Mouse (Mus musculus): Measurements from ENCODE around the gene Tssk6. TPM values are rescaled to one million over a fixed set of nuclear protein-coding genes. Genes with fewer than 3 reads are reported as not detected.
"Not testable (repeated sequence)": the region's sequence is repeated elsewhere in the genome, so short reads cannot be mapped to it uniquely, and the experiment has no call there.

Tssk6 gene
- total RNA-seq, 2 experiments from 2014 or later = 0.79 to 0.84 TPM

DNA sequence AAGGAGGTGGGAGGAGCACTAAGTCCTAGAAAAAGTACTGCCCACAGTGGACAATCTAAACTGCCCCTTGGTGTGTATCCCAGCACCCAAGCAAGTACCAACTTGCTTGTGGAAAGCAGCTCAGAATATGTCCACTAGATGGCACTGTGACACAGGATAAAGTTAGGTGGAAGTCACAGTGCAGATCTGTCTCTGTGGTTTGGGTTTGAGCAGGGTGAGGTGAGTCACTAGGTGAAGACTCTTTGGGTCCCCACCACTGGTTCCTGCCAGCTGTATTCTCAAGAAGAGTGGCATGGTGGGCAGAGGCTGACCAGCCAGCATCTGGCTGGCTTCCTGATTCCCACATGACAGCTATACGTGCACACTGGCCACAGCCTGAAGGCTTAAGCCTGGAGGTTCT lies 17.0 kb downstream of the Tssk6 start:
- DNase-seq = peak; percentile 85

DNA sequence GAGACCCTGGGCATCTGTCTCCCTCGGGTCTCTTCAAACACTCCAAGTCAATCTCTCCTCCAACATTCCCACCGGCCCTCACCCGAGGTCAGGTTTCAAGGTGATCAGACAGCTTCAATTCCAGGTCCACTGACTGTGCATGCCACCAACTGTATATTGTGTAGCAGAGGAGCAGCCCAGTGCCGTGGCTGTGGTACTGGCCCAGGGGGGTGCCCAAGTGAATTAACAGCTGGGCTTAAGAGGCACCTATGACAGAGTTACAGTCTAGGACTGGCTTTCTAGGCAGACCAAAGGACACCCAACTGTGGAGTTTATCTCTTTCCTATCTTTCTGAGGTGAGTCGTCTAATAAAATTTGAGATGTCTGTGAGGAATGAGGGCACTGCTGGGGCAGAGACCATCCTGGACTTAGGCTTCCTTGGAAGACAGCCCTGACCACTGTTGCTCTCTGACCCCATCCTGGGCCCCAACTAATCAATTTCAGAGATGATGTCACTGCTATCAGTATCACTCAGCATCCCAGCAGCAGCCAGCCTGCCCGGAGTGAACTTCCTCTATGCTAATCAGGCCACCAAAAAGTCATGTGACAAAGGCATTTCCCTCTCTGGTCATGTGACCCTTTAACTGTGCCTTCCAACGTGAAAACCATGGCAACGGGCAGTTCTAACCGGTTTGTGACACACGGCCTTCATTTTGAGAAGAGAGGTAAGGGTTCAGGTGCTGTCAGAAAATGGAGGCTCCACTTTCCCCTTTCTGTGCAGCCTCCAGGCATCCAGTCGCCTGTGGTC lies 18.1 kb downstream of the Tssk6 start:
- DNase-seq = peak; percentile 60

DNA sequence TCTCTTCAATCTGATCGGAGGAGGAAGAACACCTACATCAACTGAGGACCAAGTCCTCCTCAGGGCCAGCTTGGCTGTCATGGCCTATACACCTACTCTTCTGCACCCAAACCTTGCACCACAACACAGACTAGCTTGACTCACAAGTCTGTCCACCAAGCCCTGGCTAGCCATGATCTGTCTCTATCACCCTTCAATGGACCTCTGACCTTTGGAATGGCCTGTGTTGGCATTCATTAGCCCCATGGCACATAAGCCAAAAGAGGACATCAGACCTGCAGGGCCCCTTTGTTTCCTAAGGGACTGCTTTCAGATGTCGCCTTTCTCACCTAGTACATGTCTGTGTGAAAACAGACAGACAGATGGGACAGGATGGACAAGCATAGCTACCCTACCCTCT lies 19.2 kb downstream of the Tssk6 start:
- no peak for DNase-seq

DNA sequence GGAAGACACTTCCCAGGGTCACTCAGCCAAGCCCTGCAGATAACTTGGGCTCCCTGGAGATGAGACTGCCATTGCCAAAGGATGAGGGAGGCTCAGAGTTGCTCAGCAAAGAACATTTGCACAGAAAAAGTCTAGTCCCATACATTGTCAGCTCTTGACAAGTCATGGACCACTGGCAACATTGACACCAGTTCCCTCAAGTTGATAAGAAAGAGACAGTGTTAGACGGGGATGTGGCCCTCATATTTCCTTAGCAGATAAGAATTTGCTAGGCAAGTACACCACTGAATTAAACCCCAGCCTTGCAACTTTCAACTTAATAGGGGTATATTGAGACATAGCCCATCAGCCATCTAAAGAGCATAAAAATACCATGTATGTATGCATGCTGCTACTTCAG lies 22.0 kb downstream of the Tssk6 start:
- no peak for DNase-seq

DNA sequence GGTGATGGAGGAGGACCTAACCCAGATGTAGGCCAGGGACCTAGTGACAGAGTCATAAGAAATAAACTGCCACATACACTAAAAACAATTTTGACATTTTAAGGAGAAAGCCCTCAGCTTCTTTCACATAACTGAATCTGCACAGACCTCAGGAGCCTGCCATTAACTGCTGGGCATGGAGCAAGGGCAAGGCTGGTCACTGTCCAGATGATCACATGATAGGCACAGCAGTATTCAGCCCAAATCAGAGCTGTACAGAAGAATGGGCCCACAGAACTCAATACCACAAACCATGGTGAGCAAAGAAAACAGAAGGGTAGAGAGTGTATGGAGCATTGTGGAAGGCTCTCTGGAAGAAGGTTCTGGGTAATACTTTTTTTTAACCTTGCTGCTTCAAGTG lies 24.9 kb downstream of the Tssk6 start:
- no peak for DNase-seq

DNA sequence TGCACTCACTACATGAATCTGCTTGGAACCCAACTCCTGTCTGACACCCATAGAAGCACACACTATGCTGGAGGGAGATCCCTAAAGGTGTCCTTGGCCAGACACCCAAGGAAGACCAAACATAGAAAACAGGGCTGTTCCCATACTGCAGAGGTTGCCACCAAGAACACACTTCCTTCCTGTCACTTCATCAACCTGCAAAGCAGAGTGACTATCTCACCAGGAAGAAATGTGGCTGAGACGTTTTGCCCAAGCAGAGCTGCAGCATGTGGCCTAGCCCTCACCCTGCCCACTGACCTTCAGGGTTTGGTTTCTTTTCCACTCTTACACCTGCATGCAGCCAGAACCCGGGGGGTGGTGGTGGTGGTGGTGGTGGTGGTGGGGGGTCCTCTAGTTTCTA lies 31.8 kb downstream of the Tssk6 start:
- DNase-seq = no peak

DNA sequence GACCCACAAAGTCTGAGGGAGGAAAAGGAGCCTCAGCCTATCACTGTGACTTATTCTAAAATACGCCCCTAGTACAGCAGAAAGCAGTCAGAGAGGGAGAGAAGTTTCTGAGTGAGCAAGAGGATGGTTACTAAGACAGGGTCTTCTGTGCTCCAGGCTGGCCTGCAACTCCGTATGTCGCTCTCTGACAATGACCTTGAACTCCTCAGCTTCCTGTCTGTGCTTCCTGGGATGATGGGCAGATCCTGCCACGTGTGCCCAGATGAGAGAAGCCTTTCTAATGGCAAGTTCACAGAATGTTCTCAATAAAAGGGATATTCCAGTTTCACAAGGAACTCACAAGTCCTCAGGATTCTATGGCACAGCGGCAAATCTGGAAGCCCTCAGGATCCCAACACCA lies 32.6 kb downstream of the Tssk6 start:
- no peak for DNase-seq

DNA sequence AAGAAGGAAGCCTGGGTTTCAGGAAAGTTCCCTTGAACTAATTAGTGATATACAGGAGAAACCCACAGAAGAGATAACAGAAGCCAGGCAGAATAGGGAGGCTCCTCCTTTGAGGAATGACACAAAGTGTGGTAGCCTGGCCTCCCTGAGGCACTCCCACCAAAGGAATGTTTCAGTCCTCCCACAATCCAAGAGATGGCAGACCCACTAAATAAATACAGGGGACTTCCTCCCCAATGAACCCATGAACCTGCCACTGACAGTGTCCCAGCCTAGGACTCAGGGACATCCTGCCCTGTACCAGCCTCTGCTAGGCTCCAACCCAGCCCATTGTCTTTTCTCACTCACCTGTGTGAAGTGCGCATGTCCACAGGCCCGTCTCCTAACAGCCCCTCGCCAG lies 33.4 kb downstream of the Tssk6 start:
- no peak for DNase-seq

DNA sequence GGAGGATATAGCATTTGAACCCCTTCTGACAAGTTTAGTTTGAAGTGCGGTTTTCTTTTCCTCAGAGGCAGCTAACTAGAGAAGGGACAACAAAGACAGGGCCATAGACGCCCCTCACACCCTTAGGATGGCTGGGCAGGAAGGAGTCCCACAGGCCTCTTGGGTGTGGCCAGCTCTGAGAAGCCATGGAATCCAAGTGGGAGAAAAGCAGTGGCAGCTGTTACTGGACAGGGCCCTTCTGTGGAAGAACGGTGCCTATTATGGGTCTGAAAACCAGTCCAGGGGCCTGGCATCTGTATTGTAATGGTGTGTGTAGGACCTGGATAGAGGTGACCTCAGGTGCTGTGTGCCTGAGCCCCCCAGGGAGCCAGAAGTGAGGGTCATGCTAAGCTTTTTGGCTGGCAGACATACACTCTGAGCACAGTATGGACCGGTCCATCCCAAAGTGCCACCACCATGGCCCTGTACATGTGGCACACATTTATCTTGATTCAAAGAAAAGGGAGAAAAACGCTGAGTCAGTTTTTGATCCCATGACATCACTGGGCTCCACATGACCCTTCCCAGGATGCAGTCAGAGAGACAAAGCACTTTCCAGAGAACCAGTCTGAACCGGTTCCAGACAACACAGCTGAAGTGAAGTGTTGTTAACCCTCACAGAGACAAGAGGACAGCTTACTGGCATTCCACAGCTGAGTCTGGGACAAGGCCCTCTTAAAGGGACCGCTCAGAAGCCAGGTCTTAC lies 34.2 kb downstream of the Tssk6 start:
- DNase-seq = peak; percentile 39

DNA sequence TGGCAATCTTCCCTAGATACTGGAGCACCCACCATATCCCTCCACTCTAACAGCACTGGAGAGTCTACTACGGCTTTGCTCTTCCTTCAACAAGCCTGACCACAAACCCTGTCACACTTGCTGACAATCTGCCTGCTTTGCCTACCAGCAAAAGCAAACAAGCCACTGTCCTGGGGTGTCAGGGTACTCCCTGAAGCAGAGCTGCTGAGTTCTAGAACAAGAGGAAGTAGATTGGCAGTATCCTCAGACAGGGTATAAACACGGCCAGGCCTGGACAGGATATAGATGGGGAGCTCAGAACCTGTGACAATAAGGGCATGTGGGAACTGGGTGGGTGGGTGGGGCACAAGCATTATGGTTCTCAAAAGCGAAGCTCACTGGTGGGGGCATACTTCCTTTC lies 35.5 kb downstream of the Tssk6 start:
- no peak for DNase-seq

DNA sequence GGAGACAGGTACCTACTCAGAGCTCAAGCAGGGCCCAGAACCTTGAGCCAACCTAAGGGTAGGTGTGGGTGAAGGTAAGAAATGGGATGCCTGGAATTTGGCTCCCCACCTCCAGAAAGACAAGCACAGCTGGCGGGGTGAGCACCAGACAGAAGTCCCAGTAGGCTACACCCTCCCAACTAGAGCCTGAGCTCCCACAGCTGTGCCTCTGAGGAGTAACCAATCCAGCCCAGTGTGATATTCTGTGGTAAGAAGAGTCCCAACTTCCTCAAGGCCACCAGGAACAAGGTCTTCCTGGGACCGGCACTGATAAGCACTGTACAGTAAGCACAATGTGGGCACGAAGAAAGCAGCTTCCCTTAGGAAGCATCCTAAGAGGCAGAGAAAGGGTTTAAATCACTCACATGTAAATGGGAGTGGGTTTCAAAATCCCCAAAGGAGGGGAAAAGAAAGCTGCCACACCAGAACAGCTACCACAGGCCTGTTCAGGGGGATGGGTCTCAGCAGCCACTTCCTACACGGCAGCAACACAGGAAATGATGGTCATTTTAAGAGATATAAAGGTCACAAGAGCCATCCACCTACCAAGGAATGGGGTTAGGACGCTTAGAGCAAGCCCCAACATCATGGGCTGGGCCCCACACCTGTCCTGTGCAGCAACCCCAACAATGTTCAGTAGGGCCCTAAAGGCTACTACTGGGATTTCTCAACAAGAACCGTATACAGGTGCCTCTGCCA lies 36.4 kb downstream of the Tssk6 start:
- no peak for DNase-seq

DNA sequence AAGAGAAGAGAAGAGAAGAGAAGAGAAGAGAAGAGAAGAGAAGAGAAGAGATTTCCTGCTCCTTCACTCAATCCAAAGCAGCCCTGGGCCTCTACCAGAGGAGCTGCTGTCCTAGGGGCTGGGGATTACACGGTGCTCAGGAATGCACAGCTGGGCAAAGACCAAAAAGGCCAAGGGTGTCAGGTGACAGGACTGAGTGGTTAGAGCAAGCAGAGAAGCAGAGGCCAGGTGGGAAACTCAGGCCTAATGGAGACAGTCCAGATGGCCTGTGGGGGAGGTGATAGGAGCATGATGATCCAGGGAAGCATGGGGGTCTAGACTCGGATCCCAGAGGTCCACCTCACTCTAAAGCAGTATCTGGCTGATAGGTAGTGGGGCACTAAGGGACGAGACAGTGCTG lies 37.6 kb downstream of the Tssk6 start:
- DNase-seq = no peak

DNA sequence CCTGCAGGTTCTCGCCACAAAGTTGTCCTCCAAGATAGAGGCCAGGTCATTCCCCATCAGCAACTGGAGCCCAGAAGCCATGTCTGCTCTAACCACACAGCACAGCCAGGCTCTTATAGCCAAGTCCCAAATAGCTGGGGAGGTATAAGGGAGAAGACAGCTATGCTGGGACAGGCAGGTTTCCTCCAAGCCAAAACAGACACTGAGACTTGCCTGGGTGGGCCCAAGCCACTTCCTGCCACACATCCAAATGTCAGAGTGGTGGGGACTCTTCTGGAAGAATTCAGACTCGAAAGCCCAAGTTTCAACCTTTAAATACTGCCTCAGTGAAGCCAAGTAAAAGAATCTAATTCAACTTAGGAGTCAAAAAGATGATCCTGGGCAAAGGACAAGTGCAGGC lies 38.4 kb downstream of the Tssk6 start:
- no peak for DNase-seq

DNA sequence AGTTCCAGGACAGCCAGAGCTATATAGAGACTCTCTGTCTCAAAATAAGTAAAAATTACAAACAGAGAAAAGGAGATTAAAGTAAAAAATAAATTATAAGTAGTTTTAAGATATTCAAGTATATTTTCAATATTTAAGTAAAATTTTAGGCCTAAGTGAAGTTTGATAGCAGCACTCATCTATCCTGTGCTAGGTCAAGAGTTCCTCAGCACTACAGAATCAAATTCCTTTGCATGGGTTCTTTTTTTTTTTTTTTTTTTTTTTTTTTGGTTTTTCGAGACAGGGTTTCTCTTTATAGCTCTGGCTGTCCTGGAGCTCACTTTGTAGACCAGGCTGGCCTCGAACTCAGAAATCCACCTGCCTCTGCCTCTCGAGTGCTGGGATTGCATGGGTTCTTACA lies 40.5 kb downstream of the Tssk6 start:
- not testable (repeated sequence) for DNase-seq

DNA sequence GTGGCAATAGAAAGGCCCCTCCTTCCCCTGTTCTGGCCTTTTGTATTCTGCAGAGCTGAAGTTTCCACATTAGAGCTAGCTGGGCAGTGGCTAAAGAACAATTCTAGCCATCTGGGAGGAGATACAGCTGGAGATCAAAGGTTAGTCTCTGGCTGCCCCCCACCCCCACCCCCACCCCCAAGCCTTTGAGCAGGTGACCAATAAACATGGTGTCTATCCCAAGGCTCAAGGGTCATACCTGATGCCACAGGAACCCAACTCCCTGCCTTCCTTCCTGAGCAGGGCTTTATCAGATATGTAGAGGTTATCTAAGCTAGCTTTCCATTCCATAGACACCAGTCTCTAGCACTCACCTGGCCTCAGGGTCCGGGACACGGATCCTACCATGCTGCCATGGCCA lies 48.3 kb downstream of the Tssk6 start:
- no peak for DNase-seq

Other genes starting within 250 kb of the Tssk6 start
- gene Zfp964, start 247.7 kb upstream of the Tssk6 start, total RNA-seq (2021) = 1 to 10 TPM; 2.4 to 3.8 TPM
- 10 to 100 TPM; 20.5 to 21.6 TPM for gene Zfp869, start 191.5 kb upstream of the Tssk6 start, total RNA-seq (2021)
- gene Zfp963, start 152.2 kb upstream of the Tssk6 start, total RNA-seq (2021) = 1 to 10 TPM; 3.7 to 4.3 TPM
- gene Gm20422, start 127.3 kb upstream of the Tssk6 start, total RNA-seq (2021) = 1 to 10 TPM in 1 of 2 experiments, not detected in 1; 2.8 TPM
- gene Atp13a1, start 111.0 kb upstream of the Tssk6 start, total RNA-seq (2021) = 10 to 100 TPM; 33.0 to 33.3 TPM
- 10 to 100 TPM; 17.6 to 27.2 TPM for gene Zfp866, start 111.0 kb upstream of the Tssk6 start, total RNA-seq (2021)
- 10 to 100 TPM; 12.2 to 16.9 TPM for gene Gmip, start 93.5 kb upstream of the Tssk6 start, total RNA-seq (2021)
- 1 to 10 TPM in 1 of 2 experiments, under 1 TPM in 1; 0.96 to 1.1 TPM for gene Lpar2, start 79.8 kb upstream of the Tssk6 start, total RNA-seq (2021)
- 1 to 10 TPM; 1.2 to 1.7 TPM for gene Pbx4, start 69.7 kb upstream of the Tssk6 start, total RNA-seq (2021)
- gene Cilp2, start 14.5 kb upstream of the Tssk6 start, total RNA-seq (2021) = 1 to 10 TPM in 1 of 2 experiments, under 1 TPM in 1; 0.64 to 1.5 TPM
- 100 to 1,000 TPM; 237 to 261 TPM for gene Ndufa13, start 374 bp downstream of the Tssk6 start, total RNA-seq (2021)
- gene Yjefn3, start 528 bp downstream of the Tssk6 start, total RNA-seq (2021) = 1 to 10 TPM; 5.5 TPM
- gene Gatad2a, start 94.2 kb downstream of the Tssk6 start, total RNA-seq (2021) = 10 to 100 TPM; 84.4 to 90.0 TPM
- 10 to 100 TPM; 53.8 to 56.2 TPM for gene Mau2, start 140.6 kb downstream of the Tssk6 start, total RNA-seq (2021)
- gene Sugp1, start 140.6 kb downstream of the Tssk6 start, total RNA-seq (2021) = 10 to 100 TPM; 24.1 to 29.7 TPM
- 1 to 10 TPM; 4.3 to 9.3 TPM for gene Tm6sf2, start 170.7 kb downstream of the Tssk6 start, total RNA-seq (2021)
- gene Hapln4, start 181.3 kb downstream of the Tssk6 start, total RNA-seq (2021) = under 1 TPM; 0.24 to 0.36 TPM
- 1 to 10 TPM in 1 of 2 experiments, under 1 TPM in 1; 0.81 to 1.2 TPM for gene Ncan, start 218.7 kb downstream of the Tssk6 start, total RNA-seq (2021)
- gene Nr2c2ap, start 229.1 kb downstream of the Tssk6 start, total RNA-seq (2021) = 10 to 100 TPM; 15.7 to 16.1 TPM
- gene Rfxank, start 237.0 kb downstream of the Tssk6 start, total RNA-seq (2021) = 10 to 100 TPM; 18.0 to 23.9 TPM
- 10 to 100 TPM; 45.0 to 48.5 TPM for gene Borcs8, start 237.3 kb downstream of the Tssk6 start, total RNA-seq (2021)
- gene Mef2b, start 237.5 kb downstream of the Tssk6 start, total RNA-seq (2021) = under 1 TPM; 0.36 to 0.54 TPM

Measured in adrenal gland, postnatal 10 days (tissue).